Mouse (Mus musculus) MEL (cell line): Measurements from ENCODE around the gene Bdh1. TPM values are rescaled to one million over a fixed set of nuclear protein-coding genes. Genes with fewer than 3 reads are reported as not detected.

Experiments used
- DNase-seq: peaks from one replicate; pipeline ENCODE4 v3.0.0; 2011; ENCODE audit warnings: low read depth, low spot score
- H3K27ac ChIP-seq: 2 replicates; pipeline ENCODE4 v1.5.1; 2012; ENCODE audit warnings: low read depth, mild to moderate bottlenecking, control low read depth, low read length, moderate library complexity; ENCODE audit not compliant: control insufficient read depth
- H3K27me3 ChIP-seq, 2 experiments: fragments of 150-350 bp in 1 of 2; sonication (generic) in 1 of 2; 2 replicates each; pipeline ENCODE4 v1.6.1; 2012; ENCODE audit warnings: low read length in 2 of 2, mild to moderate bottlenecking in 2 of 2, improper control_type of control experiment in 1 of 2, moderate library complexity in 1 of 2; ENCODE audit not compliant: insufficient read depth in 2 of 2, control insufficient read depth in 1 of 2
- H3K36me3 ChIP-seq, 2 experiments: 2 replicates each; pipeline ENCODE4 v1.6.1; 2012 to 2014; ENCODE audit warnings: low read length in 2 of 2, improper control_type of control experiment in 1 of 2, inconsistent platforms in 1 of 2, mild to moderate bottlenecking in 1 of 2; ENCODE audit not compliant: insufficient read depth in 2 of 2, control insufficient read depth in 1 of 2
- H3K4me1 ChIP-seq, 2 experiments: fragments of 150-350 bp in 1 of 2; sonication (generic) in 1 of 2; 2 replicates each; pipeline ENCODE4 v1.6.1; 2012; ENCODE audit warnings: low read length in 2 of 2, improper control_type of control experiment in 1 of 2, mild to moderate bottlenecking in 1 of 2; ENCODE audit not compliant: insufficient read depth in 2 of 2, control insufficient read depth in 1 of 2
- H3K4me3 ChIP-seq, 2 experiments: fragments of 150-350 bp in 1 of 2; sonication (generic) in 1 of 2; 2 replicates each; pipeline ENCODE4 v1.5.1; 2012; ENCODE audit warnings: low read depth in 2 of 2, low read length in 2 of 2, mild to moderate bottlenecking in 2 of 2, moderate library complexity in 2 of 2, control low read depth in 1 of 2, improper control_type of control experiment in 1 of 2; ENCODE audit not compliant: control insufficient read depth in 1 of 2, insufficient read depth in 1 of 2
- H3K79me2 ChIP-seq: 2 replicates; pipeline ENCODE4 v1.6.1; 2012; ENCODE audit warnings: mild to moderate bottlenecking, low read length, moderate library complexity; ENCODE audit not compliant: control insufficient read depth, poor library complexity, insufficient read depth
- H3K9ac ChIP-seq: 2 replicates; pipeline ENCODE4 v1.6.1; 2012; ENCODE audit warnings: low read depth, mild to moderate bottlenecking, control low read depth, low read length, moderate library complexity; ENCODE audit not compliant: control insufficient read depth, poor library complexity, severe bottlenecking
- H3K9me3 ChIP-seq: fragments of 150-350 bp; sonication (generic); replicated peaks from 2 replicates; pipeline ENCODE4 v1.6.1; 2012; ENCODE audit warnings: mild to moderate bottlenecking, low read length, improper control_type of control experiment, moderate library complexity; ENCODE audit not compliant: insufficient read depth
- BHLHE40 ChIP-seq: IDR thresholded peaks from 2 replicates; pipeline ENCODE4 v1.6.1; 2012; ENCODE audit warnings: low read depth, mild to moderate bottlenecking, inconsistent platforms, low read length, improper control_type of control experiment, borderline replicate concordance
- CHD1 ChIP-seq: IDR thresholded peaks from 2 replicates; pipeline ENCODE4 v1.6.1; 2012; ENCODE audit warnings: low read depth, mild to moderate bottlenecking, inconsistent platforms, low read length, improper control_type of control experiment
- ELF1 ChIP-seq: IDR thresholded peaks from 2 replicates; pipeline ENCODE4 v1.6.1; 2014; ENCODE audit warnings: low read depth, mild to moderate bottlenecking, inconsistent platforms, low read length, improper control_type of control experiment, moderate library complexity
- ETS1 ChIP-seq: IDR thresholded peaks from 2 replicates; pipeline ENCODE4 v1.6.1; 2012; ENCODE audit warnings: low read depth, mild to moderate bottlenecking, inconsistent platforms, low read length, improper control_type of control experiment, moderate library complexity
- GABPA ChIP-seq: IDR thresholded peaks from 2 replicates; pipeline ENCODE4 v1.6.1; 2012; ENCODE audit warnings: low read depth, mild to moderate bottlenecking, inconsistent platforms, low read length, improper control_type of control experiment, moderate library complexity
- HCFC1 ChIP-seq: IDR thresholded peaks from 2 replicates; pipeline ENCODE4 v1.6.1; 2012; ENCODE audit warnings: low read depth, mild to moderate bottlenecking, inconsistent platforms, low read length, improper control_type of control experiment, moderate library complexity
- JUND ChIP-seq: IDR thresholded peaks from 2 replicates; pipeline ENCODE4 v1.6.1; 2011; ENCODE audit warnings: low read depth, mild to moderate bottlenecking, improper control_type of control experiment, low read length
- KAT2A ChIP-seq: conservative IDR thresholded peaks from 2 replicates; pipeline ENCODE4 v1.6.1; 2012; ENCODE audit warnings: low read depth, low read length, improper control_type of control experiment, inconsistent platforms
- MAFK ChIP-seq: IDR thresholded peaks from 2 replicates; pipeline ENCODE4 v1.6.1; 2011; ENCODE audit warnings: low read depth, mild to moderate bottlenecking, low read length, improper control_type of control experiment, borderline replicate concordance
- MAZ ChIP-seq: IDR thresholded peaks from 2 replicates; pipeline ENCODE4 v1.6.1; 2012; ENCODE audit warnings: low read depth, mild to moderate bottlenecking, inconsistent platforms, low read length, improper control_type of control experiment
- MXI1 ChIP-seq: IDR thresholded peaks from 2 replicates; pipeline ENCODE4 v1.6.1; 2011; ENCODE audit warnings: mild to moderate bottlenecking, low read depth, low read length, improper control_type of control experiment
- NELFE ChIP-seq: IDR thresholded peaks from 2 replicates; pipeline ENCODE4 v1.6.1; 2011; ENCODE audit warnings: low read depth, low read length, improper control_type of control experiment
- POLR2A ChIP-seq, 2 experiments: IDR thresholded peaks; 2 replicates each; pipeline ENCODE4 v1.6.1; 2011 to 2012; ENCODE audit warnings: low read length in 2 of 2, mild to moderate bottlenecking in 2 of 2, control low read depth in 1 of 2, improper control_type of control experiment in 1 of 2, low read depth in 1 of 2, moderate library complexity in 1 of 2; ENCODE audit not compliant: control insufficient read depth in 1 of 2, insufficient read depth in 1 of 2, poor library complexity in 1 of 2
- POLR2AphosphoS2 ChIP-seq: IDR thresholded peaks from 2 replicates; pipeline ENCODE4 v1.6.1; 2011; ENCODE audit warnings: low read length, improper control_type of control experiment
- POLR2AphosphoS5 ChIP-seq: IDR thresholded peaks from 2 replicates; pipeline ENCODE4 v1.6.1; 2012; ENCODE audit warnings: low read depth, borderline replicate concordance, mild to moderate bottlenecking, inconsistent platforms, low read length, moderate library complexity, mixed read lengths
- RAD21 ChIP-seq: IDR thresholded peaks from 2 replicates; pipeline ENCODE4 v1.6.1; 2011; ENCODE audit warnings: mild to moderate bottlenecking, low read depth, low read length, improper control_type of control experiment
- RCOR1 ChIP-seq: IDR thresholded peaks from 2 replicates; pipeline ENCODE4 v1.6.1; 2012; ENCODE audit warnings: low read depth, mild to moderate bottlenecking, inconsistent platforms, low read length, improper control_type of control experiment
- SIN3A ChIP-seq: IDR thresholded peaks from 2 replicates; pipeline ENCODE4 v1.6.1; 2012; ENCODE audit warnings: low read length, improper control_type of control experiment, inconsistent platforms
- SMC3 ChIP-seq: IDR thresholded peaks from 2 replicates; pipeline ENCODE4 v1.6.1; 2011; ENCODE audit warnings: low read depth, low read length, improper control_type of control experiment
- TAL1 ChIP-seq: IDR thresholded peaks from 2 replicates; pipeline ENCODE4 v1.6.1; 2012; ENCODE audit warnings: mild to moderate bottlenecking, inconsistent platforms, low read length, moderate library complexity, mixed read lengths
- TBP ChIP-seq: IDR thresholded peaks from 2 replicates; pipeline ENCODE4 v1.8.0; 2011; ENCODE audit warnings: low read depth, low read length, improper control_type of control experiment
- USF1 ChIP-seq: IDR thresholded peaks from 2 replicates; pipeline ENCODE4 v1.6.1; 2014; ENCODE audit warnings: low read depth, mild to moderate bottlenecking, inconsistent platforms, low read length, improper control_type of control experiment, moderate library complexity
- USF2 ChIP-seq, 2 experiments: IDR thresholded peaks; 2 replicates each; pipeline ENCODE4 v1.6.1; 2011 to 2012; ENCODE audit warnings: improper control_type of control experiment in 2 of 2, low read length in 2 of 2, borderline replicate concordance in 1 of 2, inconsistent platforms in 1 of 2, low read depth in 1 of 2, mild to moderate bottlenecking in 1 of 2; ENCODE audit not compliant: insufficient read depth in 1 of 2
- ZC3H11A ChIP-seq: IDR thresholded peaks from 2 replicates; pipeline ENCODE4 v1.6.1; 2012; ENCODE audit warnings: low read depth, mild to moderate bottlenecking, inconsistent platforms, low read length, improper control_type of control experiment
- ZMIZ1 ChIP-seq: IDR thresholded peaks from 2 replicates; pipeline ENCODE4 v1.6.1; 2012; ENCODE audit warnings: low read depth, mild to moderate bottlenecking, inconsistent platforms, low read length, improper control_type of control experiment, moderate library complexity
- polyA plus RNA-seq, 2 experiments: library from polyadenylated mRNA; stranded (reverse) in 1 of 2; unstranded in 1 of 2; fragments of >175 nt in 1 of 2; fragments of >200 nt in 1 of 2; gene quantifications; 2 replicates each; pipeline versions ENCODE4 v1.2.1 to v1.2.4; 2012; ENCODE audit warnings: low replicate concordance in 2 of 2, low read depth in 1 of 2; ENCODE audit not compliant: insufficient read length in 2 of 2, insufficient read depth in 1 of 2, missing spikeins in 1 of 2
- total RNA-seq: library from RNA; depleted of rRNA; stranded (reverse); fragments of 300-350 nt; gene quantifications from 2 replicates; pipeline ENCODE4 v1.2.3, GENCODE M21; 2012

Bdh1 gene
- total and polyA plus RNA-seq, 3 experiments: 67.5 to 187 TPM; not detected in 1

GRCm38 (mm10) chr16:31402096-31402495 lies 20.0 kb upstream of the Bdh1 start:
- H3K9me3 ChIP-seq: no peaks in the 10 kb centered on the region
- no peak overlapping the region for H3K4me3 ChIP-seq
- TF ChIP-seq ELF1 (no peak), ETS1 (no peak), RAD21 (no peak), POLR2AphosphoS5 (no peak), RCOR1 (no peak), CHD1 (no peak), BHLHE40 (no peak), ZMIZ1 (no peak), POLR2AphosphoS2 (no peak), POLR2A (IDR thresholded peaks at IDR 0.05; ENCODE audit: control insufficient read depth in 1 of 2, insufficient read depth in 1 of 2, low read depth in 1 of 2, low read length in 2 of 2, poor library complexity in 1 of 2) (no peak), HCFC1 (no peak), JUND (no peak), TBP (no peak), GABPA (no peak), SMC3 (no peak), ZC3H11A (no peak), USF1 (no peak), SIN3A (no peak)
- H3K9ac ChIP-seq: no peak overlapping the region
- peaks cover 6 to 11% of the 10 kb centered on the region in 2 experiments for H3K27me3 ChIP-seq
- DNase-seq: no peak
- no peak overlapping the region for H3K27ac ChIP-seq
- H3K4me1 ChIP-seq: no peaks in the 10 kb centered on the region
- H3K79me2 ChIP-seq: no peaks in the 10 kb centered on the region
- H3K36me3 ChIP-seq: no peaks in the 10 kb centered on the region

DNA sequence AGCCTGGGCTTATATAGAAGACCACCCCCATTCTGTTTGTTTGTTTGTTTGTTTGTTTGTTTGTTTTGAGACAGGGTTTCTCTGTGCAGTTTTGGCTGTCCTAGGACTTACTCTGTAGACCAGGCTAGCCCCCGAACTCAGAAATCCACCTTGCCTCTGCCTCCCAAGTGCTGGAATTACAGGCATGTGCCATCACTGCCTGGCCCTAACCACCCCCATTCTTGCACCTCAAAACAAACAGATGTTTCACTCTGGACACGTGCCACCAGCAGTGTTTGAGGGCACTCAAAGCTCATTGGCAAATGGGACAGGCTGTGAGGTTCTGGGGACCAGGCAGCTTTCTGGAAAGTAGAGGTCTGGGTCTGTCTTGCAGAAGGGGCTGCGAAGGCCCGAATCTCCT lies 18.1 kb upstream of the Bdh1 start:
- Histone ChIP-seq H3K4me1 (no peaks in the 10 kb centered on the region), H3K9me3 (no peaks in the 10 kb centered on the region)

More for the DNA sequence above, 18.1 kb upstream of the Bdh1 start:
- no peak for DNase-seq
- H3K4me3 ChIP-seq: no peak overlapping the region
- H3K27ac ChIP-seq: no peak overlapping the region
- no peaks in the 10 kb centered on the region for H3K36me3 ChIP-seq
- no peak overlapping the region for H3K9ac ChIP-seq
- no peaks in the 10 kb centered on the region for H3K79me2 ChIP-seq
- TF ChIP-seq MAZ: no peak
- TF ChIP-seq MXI1: no peak
- TF ChIP-seq USF2 (IDR thresholded peaks at IDR 0.05; ENCODE audit: borderline replicate concordance in 1 of 2, insufficient read depth in 1 of 2, low read depth in 1 of 2, low read length in 2 of 2): no peak
- no peak for TF ChIP-seq KAT2A
- no peak for TF ChIP-seq MAFK
- TF ChIP-seq TAL1: no peak
- no peak for TF ChIP-seq ZMIZ1
- no peak for TF ChIP-seq SIN3A
- no peak for TF ChIP-seq NELFE
- peaks cover 6 to 16% of the 10 kb centered on the region in 2 experiments for H3K27me3 ChIP-seq
